Mouse (Mus musculus): ENCODE results near the gene Tbc1d10c.

The Tbc1d10c gene

DNA sequence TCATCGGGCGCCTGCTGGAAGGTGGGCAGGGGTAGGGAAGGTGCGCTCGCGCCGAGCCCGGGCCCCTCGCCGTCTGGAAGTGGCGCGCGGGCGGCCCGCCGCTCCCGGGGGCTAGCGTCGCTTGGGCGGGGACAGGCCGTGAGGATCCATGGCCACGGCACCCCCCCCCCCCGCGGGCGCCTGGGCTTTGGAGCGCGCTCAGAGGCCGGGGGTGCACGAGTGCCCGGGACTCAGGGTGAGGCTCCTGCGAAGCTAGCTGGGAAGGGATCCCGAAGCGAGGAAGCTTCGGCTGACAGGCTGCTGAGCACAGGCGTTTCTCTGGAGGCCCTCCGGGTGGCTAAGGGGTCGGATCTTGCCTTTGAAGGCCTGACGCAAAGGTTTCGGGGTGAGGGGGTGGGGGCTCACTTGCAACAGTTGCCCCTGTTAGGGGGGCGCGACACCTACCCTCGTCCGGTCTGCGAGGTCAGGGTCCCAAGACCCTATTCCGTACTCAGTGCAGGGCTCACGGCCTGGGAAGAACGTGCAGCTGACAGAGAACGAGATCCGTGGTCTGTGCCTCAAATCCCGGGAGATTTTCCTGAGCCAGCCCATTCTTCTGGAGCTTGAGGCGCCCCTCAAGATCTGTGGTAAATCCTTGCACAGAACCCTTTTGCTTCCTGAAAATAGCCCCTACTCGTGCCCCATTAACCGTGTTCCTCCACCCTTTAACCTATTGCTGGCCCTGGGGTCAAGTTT is 1.3 kb upstream of the Tbc1d10c start:
- no peak for DNase-seq (ENCODE audit: low spot score in 2 of 2)

DNA sequence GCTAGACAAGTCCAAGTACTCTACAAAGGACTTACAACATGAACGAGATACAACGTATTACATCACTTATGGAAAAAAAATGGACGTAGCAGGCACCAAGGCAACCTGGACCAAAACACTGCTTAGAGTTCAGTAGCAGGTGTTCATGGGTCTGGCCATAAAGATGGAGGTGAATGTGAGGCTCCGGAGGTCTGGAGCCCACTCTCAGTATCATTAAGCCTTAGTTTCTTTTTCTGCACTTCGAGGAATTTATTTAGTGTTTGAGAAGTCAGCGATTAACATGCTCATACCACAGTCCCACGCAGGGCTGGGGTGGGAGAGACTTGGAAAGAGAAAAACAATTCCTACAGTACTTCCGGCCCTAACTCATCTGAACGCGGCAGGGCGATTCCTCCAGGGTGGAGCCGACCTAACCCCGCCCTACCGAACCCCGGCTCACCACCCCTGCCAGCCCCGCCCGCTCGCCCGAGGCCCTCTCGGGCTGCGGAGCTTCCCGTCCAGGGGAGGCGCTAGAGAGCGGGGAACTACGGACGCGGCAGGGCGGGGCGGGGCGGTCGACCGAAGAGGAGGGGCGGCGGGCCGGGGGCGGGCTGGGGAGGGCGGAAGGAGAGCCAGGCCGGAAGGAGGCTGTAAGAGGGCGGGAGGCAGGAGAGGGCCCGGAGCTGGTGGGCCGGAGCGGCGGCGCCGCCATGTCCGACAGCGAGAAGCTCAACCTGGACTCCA is 605 bp upstream of the Tbc1d10c start, which contains the start of gene Ppp1ca:
Gene Ppp1ca (plus strand): TSS at position 538 of the 723 bp plus-strand sequence.
- DNase-seq (ENCODE audit: low spot score in 2 of 2), result peak; percentile 84 to 86

DNA sequence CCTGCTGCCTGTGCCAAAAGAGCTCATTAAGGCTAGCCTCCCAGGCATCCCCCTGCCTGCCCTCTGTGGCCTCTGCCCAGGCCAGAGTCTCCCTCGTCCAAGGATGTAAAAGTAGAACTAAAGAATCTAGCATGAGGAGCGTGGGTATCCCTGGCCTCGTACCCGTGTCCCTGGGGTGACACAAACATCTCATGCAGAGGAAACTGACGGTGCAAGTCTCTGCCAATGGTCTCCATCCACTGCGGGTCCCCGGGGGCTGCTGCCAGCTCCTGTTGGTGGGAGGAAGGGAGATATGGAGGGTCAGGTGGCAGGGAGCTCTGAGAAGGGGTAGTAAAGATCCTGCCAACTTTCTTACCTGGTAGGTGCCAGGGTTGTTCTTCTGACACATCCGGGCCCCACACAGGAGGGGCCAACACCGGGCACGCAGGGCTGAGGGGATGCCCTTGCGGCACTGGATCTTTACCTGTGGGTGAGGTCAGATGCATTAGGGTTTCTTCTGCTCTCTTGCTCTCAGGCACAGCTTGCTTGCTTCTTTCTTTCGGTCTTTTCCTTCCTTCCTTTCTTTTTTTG is 1.9 kb downstream of the Tbc1d10c start:
- no peak for DNase-seq (ENCODE audit: low spot score in 2 of 2)

DNA sequence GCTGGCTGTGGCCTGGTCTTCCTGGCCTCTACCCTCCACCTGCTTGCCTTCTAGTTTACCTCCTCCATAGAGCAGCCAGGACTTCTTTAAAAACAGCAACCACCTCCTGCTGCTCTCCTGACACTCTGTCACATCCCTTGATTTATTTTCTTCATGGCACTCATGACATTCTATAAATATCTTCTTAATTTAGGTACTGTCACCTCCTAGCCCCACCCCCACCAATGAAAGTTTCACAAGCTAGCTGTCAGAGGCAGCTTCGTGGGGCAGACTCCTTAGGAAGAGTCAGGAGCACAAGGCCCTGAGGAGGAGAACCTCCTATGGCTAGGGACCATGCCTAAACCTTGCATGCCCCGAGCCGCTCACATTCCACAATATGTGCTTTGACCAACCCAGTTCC is 3.8 kb downstream of the Tbc1d10c start:
- DNase-seq (ENCODE audit: low spot score in 2 of 2), result no peak

DNA sequence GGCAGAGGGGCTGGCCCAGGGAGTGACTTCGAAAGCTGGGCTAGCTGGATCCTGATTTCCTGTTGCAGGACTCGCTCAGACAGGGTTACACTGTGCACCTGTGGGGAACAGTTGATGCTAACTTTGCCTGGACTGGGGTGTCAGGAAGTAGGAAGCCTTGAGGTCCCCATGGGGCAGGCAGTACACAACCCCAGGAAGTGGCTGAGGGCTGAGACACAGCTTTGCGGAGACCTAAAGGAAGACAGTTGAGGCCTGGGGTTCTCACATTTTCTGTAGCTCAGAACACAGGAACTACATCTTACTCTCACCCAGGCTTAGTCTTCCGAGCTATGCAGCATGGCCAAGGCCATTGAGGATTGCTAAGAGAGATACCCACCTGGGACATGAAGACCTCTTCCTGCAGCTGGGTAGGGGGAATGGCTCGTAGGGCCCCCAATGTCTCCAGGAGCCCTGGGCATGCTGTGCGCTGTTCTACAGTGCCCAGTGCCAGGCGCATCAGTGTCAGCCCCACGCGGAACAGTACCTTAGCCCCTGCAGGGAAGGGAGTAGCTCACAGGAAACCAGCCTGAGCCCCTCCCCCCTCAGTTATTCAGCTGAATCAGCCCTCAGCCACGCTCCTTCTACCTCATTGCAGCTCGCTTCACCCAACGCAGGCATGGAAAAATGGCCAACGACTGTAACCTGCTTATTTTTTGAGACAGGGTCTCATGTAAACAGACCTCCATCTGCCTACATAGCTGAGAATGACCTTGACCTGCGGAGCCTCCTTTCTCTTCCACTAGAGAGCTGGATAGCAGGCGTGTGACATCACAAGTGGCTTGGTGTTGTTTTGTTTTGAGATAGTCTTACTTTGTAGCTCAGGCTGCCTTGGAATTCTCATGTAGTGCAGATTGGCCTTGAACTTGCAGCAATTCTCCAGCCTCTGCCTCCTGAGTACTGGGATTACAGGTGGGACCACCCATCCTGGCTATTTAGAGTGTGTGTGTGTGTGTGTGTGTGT is 5.8 kb downstream of the Tbc1d10c start:
- DNase-seq (ENCODE audit: low spot score in 2 of 2), result no peak

DNA sequence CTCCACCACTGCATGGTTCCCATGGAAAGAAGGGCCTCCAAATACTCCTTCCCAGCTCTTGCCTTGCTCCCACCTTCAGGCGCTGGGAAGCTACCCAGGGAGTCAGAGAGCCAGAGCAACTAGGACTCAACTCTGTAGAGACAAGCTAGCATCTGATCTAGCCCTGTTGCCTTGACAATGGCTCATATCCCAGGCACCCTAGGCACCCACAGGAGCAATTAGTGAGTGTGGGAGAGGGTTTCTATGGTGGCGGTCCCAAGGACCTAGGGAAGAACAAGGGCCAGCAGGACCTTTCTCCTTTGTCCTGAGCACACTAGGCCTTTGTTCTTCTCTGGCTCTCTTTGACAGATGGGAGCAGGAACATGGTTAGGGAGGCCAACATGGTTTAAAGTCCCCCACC is 7.4 kb downstream of the Tbc1d10c start:
- no peak for DNase-seq (ENCODE audit: low spot score in 2 of 2)

DNA sequence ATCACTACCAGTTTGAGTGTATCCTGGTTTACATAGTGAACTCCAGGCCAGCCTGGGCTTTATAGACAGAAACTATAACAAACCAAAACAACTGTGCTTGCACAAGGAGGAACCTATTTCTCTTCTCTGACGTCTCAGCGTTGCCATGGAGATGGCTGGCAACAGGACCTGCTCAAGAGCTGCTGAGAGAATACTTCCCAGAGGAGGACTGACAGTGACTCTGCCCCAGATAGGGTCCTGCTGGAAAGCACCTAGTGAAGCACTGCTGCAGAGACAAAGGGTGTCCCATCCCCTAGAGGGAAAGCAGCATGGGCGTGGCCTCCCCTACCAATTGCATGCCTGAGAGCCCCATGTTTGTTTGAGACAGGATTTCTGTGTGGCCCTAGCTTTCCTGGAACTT is 9.2 kb downstream of the Tbc1d10c start:
- peak; percentile 75 to 84 for DNase-seq (ENCODE audit: low spot score in 2 of 2)

DNA sequence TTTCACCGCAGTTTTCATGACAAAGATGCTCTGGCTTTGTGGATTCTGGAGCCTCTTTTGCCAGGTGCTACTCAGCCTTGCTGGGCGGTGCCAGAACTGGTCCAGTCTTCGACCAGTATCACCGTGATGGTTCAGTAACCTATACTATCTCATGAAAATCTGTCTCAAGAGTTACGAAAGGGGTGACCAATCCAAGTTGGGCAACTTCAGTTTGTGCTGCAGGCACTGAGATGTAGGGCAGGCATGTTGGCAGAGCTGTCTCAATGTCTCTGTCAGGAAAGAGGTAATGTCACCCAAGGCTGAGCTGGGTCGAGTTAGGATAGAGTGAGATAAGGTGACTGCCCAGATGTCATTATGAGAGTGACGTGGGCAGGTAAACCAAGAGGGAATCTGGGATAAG is 10.7 kb downstream of the Tbc1d10c start:
- DNase-seq (ENCODE audit: low spot score in 2 of 2), result no peak

DNA sequence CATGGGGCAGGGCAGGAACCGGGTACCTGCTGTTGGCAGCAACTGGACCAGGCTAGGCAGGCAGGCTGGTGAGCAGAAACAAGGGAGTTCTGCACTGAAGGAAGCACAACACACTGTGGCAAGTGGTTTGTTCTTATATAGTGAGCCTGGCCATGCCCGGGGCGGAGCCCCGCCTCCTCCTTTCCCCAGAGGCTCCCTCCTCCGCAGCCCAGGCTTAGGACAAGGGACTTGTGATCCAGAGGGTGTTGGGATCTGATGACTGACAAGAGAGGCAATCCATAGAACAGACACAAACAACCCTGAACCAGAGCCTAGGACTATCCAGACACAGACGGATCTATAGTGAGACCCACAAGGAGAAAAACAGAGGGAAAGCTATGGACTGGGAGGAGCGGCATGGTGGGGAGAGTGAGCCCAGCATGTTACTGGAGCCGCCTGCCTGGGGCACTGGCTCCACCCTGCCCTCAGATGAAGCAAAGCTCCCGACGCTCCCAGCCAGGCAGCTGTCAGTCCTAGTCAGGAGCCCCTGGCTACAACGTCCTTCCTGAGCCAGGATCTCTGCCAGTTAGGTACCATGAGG is 15.6 kb downstream of the Tbc1d10c start, which contains the start of gene Carns1:
Gene Carns1 (minus strand): TSS at position 112 of the 580 bp plus-strand sequence.
- DNase-seq (ENCODE audit: low spot score in 2 of 2), result no peak

DNA sequence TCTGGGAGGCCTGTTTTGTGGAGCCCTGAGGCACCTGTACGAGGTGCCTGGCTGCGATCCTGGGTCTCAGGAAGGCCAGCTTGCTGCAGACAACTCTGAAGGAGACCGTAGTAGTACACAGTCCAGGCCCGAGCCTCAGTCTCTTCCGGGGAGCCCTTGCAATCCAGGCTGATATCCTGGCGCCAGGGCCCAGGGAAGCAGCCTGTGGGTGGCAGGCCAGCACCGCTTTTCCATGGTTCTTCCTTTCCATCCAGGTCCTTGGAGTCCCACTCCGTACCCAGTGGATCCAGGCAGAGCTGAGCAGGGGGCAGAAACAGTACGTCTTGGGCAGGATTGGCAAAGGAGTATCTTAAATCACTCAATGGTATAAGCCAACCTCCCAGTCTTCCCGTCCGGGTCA is 18.2 kb downstream of the Tbc1d10c start:
- DNase-seq (ENCODE audit: low spot score in 2 of 2), result no peak

DNA sequence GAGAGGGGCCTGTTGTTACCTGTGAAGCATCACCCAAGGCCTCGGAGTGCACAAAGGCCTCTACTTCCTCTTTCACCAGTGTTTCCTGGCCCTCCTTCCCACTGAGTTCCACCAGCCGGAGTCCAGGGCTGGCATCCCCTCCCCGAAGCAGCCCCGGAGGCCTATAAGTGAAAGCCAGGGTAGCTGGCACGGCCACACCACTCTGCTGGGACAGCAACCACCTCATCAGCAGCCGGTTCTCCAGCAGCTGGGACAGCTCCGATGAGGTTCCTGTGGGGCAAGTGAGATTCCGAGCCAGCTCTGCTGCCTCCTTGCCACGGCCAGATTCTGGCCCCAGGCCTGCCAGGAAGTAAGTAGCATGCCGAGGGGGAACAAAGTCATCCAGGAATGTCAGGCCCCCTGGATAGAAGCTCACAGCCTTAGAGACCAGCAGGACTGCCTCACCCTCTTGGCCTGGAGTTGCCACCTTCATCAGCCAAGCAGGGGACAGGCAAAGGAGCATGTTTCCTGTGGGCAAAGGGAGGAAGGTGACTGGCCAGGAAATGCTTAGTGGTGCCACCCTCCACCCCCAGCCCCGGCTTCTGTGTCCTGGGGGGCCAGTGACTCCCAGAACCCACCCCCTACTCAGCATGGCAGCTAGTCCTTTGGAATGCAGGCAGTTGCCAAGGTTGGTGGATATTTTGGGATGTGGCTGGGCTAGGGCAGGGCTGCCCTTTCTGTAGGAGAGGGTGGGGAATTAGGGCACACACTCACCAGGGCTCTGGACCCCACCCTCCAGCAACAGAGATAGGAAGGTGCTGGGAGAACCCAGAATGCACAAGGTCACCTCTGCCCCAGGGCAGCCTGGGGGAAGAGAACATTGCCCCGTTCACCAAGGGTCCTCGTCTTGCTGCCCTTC is 19.4 kb downstream of the Tbc1d10c start:
- no peak for DNase-seq (ENCODE audit: low spot score in 2 of 2)

DNA sequence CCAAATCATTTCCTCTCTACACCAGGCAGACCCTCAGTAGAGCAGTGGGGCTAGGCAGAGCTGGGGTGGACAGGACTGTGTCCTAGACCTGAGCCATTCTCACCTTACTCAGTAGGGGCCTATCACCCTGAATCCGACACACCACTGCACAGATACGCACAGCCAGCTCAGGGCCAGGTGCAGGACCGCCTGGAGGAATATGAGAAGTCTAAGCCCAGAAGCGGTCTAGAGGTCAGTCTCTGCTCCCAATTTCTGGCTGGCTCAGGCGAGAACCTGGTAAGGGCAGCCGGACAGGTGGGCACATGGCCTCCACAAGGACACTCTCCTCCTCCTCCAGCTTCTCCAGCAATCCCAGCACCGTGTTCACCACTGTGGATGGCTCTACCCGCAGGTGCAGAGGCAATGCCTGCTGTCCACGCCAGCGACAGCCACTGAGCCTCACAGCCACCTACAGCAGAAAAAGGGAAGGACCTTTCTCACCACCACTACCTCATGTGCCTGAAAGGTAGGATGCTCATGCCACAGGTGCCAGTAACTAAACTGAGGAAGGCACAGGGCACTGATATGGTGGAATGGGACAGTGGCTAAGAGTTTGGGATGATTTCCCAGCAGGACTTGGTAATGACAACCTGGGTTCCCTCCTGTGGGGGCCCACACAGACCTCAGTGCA is 20.2 kb downstream of the Tbc1d10c start:
- DNase-seq (ENCODE audit: low spot score in 2 of 2), result no peak

DNA sequence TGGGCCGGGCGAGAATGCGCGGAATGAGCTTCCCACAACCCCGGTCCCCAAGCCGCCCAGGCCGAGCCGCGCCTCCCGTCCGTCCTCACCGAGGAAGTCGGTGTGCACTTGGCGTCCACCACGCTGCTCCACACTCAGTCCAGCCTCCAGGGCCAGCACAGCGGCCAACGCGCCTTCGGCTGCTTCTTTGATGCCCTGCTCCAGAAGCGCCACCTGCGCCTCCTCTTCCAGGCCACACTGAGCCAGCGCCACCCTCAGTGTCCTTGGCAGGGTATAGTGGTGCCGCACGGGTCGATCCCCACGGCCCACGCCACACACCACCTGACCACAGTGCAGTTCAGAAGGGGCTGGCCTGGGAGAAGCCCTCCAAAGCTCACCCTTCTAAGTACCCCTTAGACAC is 21.3 kb downstream of the Tbc1d10c start:
- DNase-seq (ENCODE audit: low spot score in 2 of 2), result no peak

DNA sequence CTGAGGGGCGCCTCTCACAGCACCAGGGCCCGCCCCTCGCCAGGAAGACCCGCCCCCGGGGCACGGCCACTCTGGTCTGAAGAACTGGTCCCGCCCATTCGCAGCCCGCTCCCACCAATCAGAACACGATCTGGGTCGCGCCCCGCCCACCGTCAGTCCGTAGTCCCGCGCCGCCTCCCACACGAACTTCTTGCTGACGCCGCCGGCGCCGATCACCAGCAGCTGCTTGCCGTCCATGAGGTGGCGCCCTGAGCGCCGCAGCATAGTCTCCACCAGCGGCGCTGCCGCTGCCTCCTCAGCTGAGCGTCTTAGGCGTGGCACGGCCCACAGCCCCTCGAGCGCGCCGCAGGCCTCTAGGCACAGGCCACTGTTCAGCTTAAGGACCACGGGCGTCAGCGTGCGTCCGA is 21.7 kb downstream of the Tbc1d10c start:
- DNase-seq (ENCODE audit: low spot score in 2 of 2), result peak; percentile 98 to 99

DNA sequence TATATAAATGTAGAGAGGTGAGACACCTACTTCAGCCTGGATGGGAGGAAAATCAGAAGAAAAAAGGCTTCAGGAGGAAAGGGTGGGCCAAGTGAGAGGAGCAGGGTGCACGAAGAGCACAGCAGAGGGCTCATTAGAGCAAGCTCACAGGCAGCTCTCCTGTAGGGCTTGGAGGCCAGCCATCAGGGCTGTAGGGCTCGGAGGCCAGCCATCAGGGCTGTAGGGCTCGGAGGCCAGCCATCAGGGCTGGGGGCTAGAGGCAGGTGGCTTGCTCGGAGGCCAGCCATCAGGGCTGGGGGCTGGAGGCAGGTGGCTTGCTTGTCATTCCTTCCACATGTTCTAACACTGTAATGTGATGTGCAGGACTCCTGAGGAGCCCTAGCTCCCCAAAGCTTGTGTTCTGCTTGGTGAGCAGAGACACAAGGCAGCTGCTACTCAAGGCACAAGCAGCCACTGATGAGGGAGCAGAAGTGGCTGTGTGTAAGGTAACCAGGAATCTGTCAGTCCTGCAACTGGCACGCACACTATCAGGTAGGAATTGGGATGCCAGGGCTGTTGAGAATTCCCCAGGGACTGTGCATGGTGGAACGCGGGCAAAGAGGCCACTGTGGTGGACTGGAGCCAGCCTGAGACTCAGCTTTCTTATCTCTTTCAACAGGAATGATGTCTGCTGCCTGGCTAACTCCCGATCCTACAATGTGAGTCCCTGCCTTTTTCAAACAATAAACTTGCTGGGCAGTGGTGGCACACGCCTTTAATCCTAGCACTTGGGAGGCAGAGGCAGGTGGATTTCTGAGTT is 24.2 kb downstream of the Tbc1d10c start:
- no peak for DNase-seq (ENCODE audit: low spot score in 2 of 2)

DNA sequence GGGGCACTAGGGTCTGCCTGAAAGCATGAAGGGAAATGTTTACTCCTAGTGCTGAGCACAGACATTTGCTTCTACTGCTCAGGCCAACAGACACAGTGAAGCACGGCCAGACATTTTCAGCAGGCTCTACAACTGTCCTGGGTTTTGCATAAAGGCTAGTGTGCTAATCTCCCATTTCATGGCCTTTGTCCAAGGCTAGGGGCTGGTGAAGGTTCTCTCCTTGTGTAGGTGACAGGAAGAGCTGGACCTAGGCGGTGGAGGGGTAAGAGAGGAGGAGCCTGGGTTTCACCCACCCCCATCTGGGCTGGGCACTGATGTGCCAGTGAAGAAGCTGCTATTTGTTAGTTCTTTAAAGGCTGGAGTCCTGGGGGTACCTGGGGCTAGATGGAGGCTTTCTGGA is 26.4 kb downstream of the Tbc1d10c start:
- DNase-seq (ENCODE audit: low spot score in 2 of 2), result no peak

DNA sequence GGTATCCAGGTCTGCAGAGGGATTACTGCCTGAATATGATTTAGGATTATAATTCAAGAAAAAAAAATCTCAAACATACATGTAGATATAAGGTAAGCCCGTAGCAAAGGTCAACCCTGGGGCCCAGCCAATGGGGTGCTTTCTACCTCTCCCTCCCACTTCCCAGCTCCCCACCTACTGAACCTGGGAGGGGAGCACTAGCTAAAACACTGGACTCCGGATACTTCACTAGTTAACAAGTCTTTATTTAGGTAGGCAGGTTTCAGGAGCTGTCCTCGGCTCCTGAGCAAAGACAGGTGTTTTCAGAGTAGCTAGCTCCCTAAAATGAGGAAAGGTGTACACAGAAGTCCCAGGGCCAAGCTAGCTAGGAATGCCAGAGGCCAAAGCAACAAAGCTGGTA is 27.0 kb downstream of the Tbc1d10c start:
- DNase-seq (ENCODE audit: low spot score in 2 of 2), result no peak

DNA sequence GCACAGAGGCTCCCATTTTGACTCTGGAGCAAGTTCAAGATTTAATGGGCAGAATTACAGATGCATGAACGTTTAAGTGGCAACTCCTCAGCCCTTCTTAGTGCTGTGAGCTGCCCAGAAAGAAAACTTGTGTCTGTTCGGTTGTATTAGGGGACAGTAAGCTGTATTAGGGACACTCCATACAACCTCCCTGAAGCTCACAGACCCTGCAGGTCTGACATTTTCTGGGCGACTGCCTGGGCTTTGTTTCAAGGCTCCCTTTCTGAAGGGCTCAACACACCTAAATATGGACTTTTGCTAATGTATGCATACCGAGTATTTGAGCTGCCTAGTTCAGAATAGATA is 27.6 kb downstream of the Tbc1d10c start:
- DNase-seq (ENCODE audit: low spot score in 2 of 2), result no peak

All from right cerebral cortex, postnatal 36 days (tissue).